Mouse (Mus musculus): ENCODE measurements around the gene Hist2h2ab. TPM values are rescaled to one million over a fixed set of nuclear protein-coding genes. Genes with fewer than 3 reads are reported as not detected.
"Not testable (repeated sequence)": the region's sequence is repeated elsewhere in the genome, so short reads cannot be mapped to it uniquely, and the experiment has no call there.

Gene Hist2h2ab
- total and polyA plus RNA-seq, 2 experiments, result 0.81 to 8.9 TPM

- WGBS, result 85% methylated on average over 4 of the region's 4 CpGs
- H3K36me3 ChIP-seq (ENCODE audit: control insufficient read depth, insufficient read depth, low read length), result no peaks in the 10 kb centered on the region
- no peaks in the 10 kb centered on the region for H3K27me3 ChIP-seq (ENCODE audit: control insufficient read depth, insufficient read depth, low read length)
- no peak for DNase-seq (ENCODE audit: extremely low read depth, low read depth, low spot score)
- H3K4me1 ChIP-seq (ENCODE audit: control insufficient read depth, insufficient read depth, low read length), result peaks cover 8% of the 10 kb centered on the region; the same call in 1 of the 2 replicates
- H3K79me2 ChIP-seq (ENCODE audit: control insufficient read depth, insufficient read depth, low read length), result no peaks in the 10 kb centered on the region
- no peak for TF ChIP-seq CTCF (IDR thresholded peaks at IDR 0.05; ENCODE audit: low read depth, low read length)
- H3K9ac ChIP-seq (ENCODE audit: low read depth, low read length), result no peak overlapping the region
- H3K27ac ChIP-seq (replicated peaks; ENCODE audit: insufficient read depth, low read depth, low read length), result no peak overlapping the region
- no peak overlapping the region for H3K4me3 ChIP-seq (ENCODE audit: insufficient read depth, low read depth, low read length)
Measured at GRCm38 (mm10) chr3:96267541-96267940, 47.9 kb downstream of the Hist2h2ab start.

- Histone ChIP-seq H3K4me3 (ENCODE audit: insufficient read depth, low read depth, low read length) (peak within 1 kb of the TSS; percentile 64), H3K79me2 (ENCODE audit: control insufficient read depth, insufficient read depth, low read length) (no peaks in the 10 kb centered on the region), H3K27me3 (ENCODE audit: control insufficient read depth, insufficient read depth, low read length) (no peaks in the 10 kb centered on the region), H3K4me1 (ENCODE audit: control insufficient read depth, insufficient read depth, low read length) (peaks cover 8% of the 10 kb centered on the region; the same call in 1 of the 2 replicates), H3K9ac (ENCODE audit: low read depth, low read length) (peak within 1 kb of the TSS; percentile 59), H3K36me3 (ENCODE audit: control insufficient read depth, insufficient read depth, low read length) (no peaks in the 10 kb centered on the region), H3K27ac (replicated peaks; ENCODE audit: insufficient read depth, low read depth, low read length) (peak within 1 kb of the TSS; percentile 84)
- peak; percentile 96 for DNase-seq (ENCODE audit: extremely low read depth, low read depth, low spot score)
- 18% methylated on average over 30 of the region's 30 CpGs for WGBS
- TF ChIP-seq POLR2A (IDR thresholded peaks at IDR 0.05; ENCODE audit: extremely low read depth, insufficient read depth, low read length), result peak; percentile 92
- TF ChIP-seq CTCF (IDR thresholded peaks at IDR 0.05; ENCODE audit: low read depth, low read length), result no peak
Measured at GRCm38 (mm10) chr3:96268051-96268775, 48.5 kb downstream of the Hist2h2ab start, which contains the start of gene Hist2h3b. Hist2h3b (plus strand) TSS chr3:96268654.

- H3K79me2 ChIP-seq (ENCODE audit: control insufficient read depth, insufficient read depth, low read length); H3K4me1 ChIP-seq (ENCODE audit: control insufficient read depth, insufficient read depth, low read length); DNase-seq (ENCODE audit: extremely low read depth, low read depth, low spot score); H3K36me3 ChIP-seq (ENCODE audit: control insufficient read depth, insufficient read depth, low read length); H3K27me3 ChIP-seq (ENCODE audit: control insufficient read depth, insufficient read depth, low read length): not testable (repeated sequence)
- WGBS, result 0% methylated on average over 15 of the region's 44 CpGs
- Histone ChIP-seq H3K9ac (ENCODE audit: low read depth, low read length) (peak overlapping the region; percentile 59), H3K27ac (replicated peaks; ENCODE audit: insufficient read depth, low read depth, low read length) (peak overlapping the region; percentile 84), H3K4me3 (ENCODE audit: insufficient read depth, low read depth, low read length) (peak overlapping the region; percentile 64)
- 0 out of 2 replicates have a peak, but pooled peaks have one; percentile 4 for TF ChIP-seq POLR2A (IDR thresholded peaks at IDR 0.05; ENCODE audit: extremely low read depth, insufficient read depth, low read length)
Measured at GRCm38 (mm10) chr3:96268776-96269378, 49.2 kb downstream of the Hist2h2ab start.

Other genes starting within 250 kb of the Hist2h2ab start
- 5.2 and 6.8 TPM in 2 replicates for gene Plekho1, start 223.9 kb upstream of the Hist2h2ab start, total RNA-seq (2014; rRNA removed)
- gene Plekho1, start 223.9 kb upstream of the Hist2h2ab start, polyA plus RNA-seq (2012; rRNA removed), result 4.6 and 8.0 TPM in 2 replicates
- gene Vps45, start 161.4 kb upstream of the Hist2h2ab start, total RNA-seq (2014; rRNA removed), result 8.9 and 10.7 TPM in 2 replicates
- 2.1 and 2.4 TPM in 2 replicates for gene Vps45, start 161.4 kb upstream of the Hist2h2ab start, polyA plus RNA-seq (2012; rRNA removed)
- gene Otud7b, start 115.3 kb upstream of the Hist2h2ab start, total RNA-seq (2014; rRNA removed), result 8.9 and 11.9 TPM in 2 replicates
- 5.9 and 6.8 TPM in 2 replicates for gene Otud7b, start 115.3 kb upstream of the Hist2h2ab start, polyA plus RNA-seq (2012; rRNA removed)
- 1.2 and 1.4 TPM in 2 replicates for gene Mtmr11, start 57.9 kb upstream of the Hist2h2ab start, total RNA-seq (2014; rRNA removed)
- 1.1 and 2.8 TPM in 2 replicates for gene Mtmr11, start 57.9 kb upstream of the Hist2h2ab start, polyA plus RNA-seq (2012; rRNA removed)
- 2.7 and 5.2 TPM in 2 replicates for gene Sf3b4, start 47.5 kb upstream of the Hist2h2ab start, total RNA-seq (2014; rRNA removed)
- gene Sf3b4, start 47.5 kb upstream of the Hist2h2ab start, polyA plus RNA-seq (2012; rRNA removed), result 23.5 and 29.7 TPM in 2 replicates
- under 0.01 and 0.07 TPM in 2 replicates for gene Sv2a, start 38.7 kb upstream of the Hist2h2ab start, total RNA-seq (2014; rRNA removed)
- 0.04 and 0.66 TPM in 2 replicates for gene Sv2a, start 38.7 kb upstream of the Hist2h2ab start, polyA plus RNA-seq (2012; rRNA removed)
- 68.7 and 74.7 TPM in 2 replicates for gene Bola1, start 156 bp upstream of the Hist2h2ab start, total RNA-seq (2014; rRNA removed)
- 44.0 and 56.0 TPM in 2 replicates for gene Bola1, start 156 bp upstream of the Hist2h2ab start, polyA plus RNA-seq (2012; rRNA removed)
- 99.7 and 113 TPM in 2 replicates for gene Hist2h2ac, start 1.0 kb downstream of the Hist2h2ab start, total RNA-seq (2014; rRNA removed)
- 1.6 and 2.9 TPM in 2 replicates for gene Hist2h2ac, start 1.0 kb downstream of the Hist2h2ab start, polyA plus RNA-seq (2012; rRNA removed)
- gene Hist2h2be, start 1.3 kb downstream of the Hist2h2ab start, total RNA-seq (2014; rRNA removed), result 2.9 TPM in 2 replicates
- gene Hist2h2be, start 1.3 kb downstream of the Hist2h2ab start, polyA plus RNA-seq (2012; rRNA removed), result 1.4 and 1.9 TPM in 2 replicates
- gene Hist2h3c2, start 19.3 kb downstream of the Hist2h2ab start, total RNA-seq (2014; rRNA removed), result 3.5 and 8.3 TPM in 2 replicates
- 8.6 and 22.4 TPM in 2 replicates for gene Hist2h3c2, start 19.3 kb downstream of the Hist2h2ab start, polyA plus RNA-seq (2012; rRNA removed)
- 663 and 777 TPM in 2 replicates for gene Hist2h2aa2, start 20.4 kb downstream of the Hist2h2ab start, total RNA-seq (2014; rRNA removed)
- gene Hist2h2aa2, start 20.4 kb downstream of the Hist2h2ab start, polyA plus RNA-seq (2012; rRNA removed), result 385 and 570 TPM in 2 replicates
- 230 and 263 TPM in 2 replicates for gene Hist2h2aa1, start 25.6 kb downstream of the Hist2h2ab start, total RNA-seq (2014; rRNA removed)
- gene Hist2h2aa1, start 25.6 kb downstream of the Hist2h2ab start, polyA plus RNA-seq (2012; rRNA removed), result 428 and 563 TPM in 2 replicates
- gene Hist2h3c1, start 26.8 kb downstream of the Hist2h2ab start, total RNA-seq (2014; rRNA removed), result not detected in 2 replicates
- gene Hist2h3c1, start 26.8 kb downstream of the Hist2h2ab start, polyA plus RNA-seq (2012; rRNA removed), result not detected in 2 replicates
- 6.0 and 6.6 TPM in 2 replicates for gene Hist2h4, start 43.4 kb downstream of the Hist2h2ab start, total RNA-seq (2014; rRNA removed)
- 0.75 and 1.5 TPM in 2 replicates for gene Hist2h4, start 43.4 kb downstream of the Hist2h2ab start, polyA plus RNA-seq (2012; rRNA removed)
- gene Hist2h3b, start 48.8 kb downstream of the Hist2h2ab start, total RNA-seq (2014; rRNA removed), result 29.2 and 49.8 TPM in 2 replicates
- 5.7 and 5.8 TPM in 2 replicates for gene Hist2h3b, start 48.8 kb downstream of the Hist2h2ab start, polyA plus RNA-seq (2012; rRNA removed)
- gene Hist2h2bb, start 49.9 kb downstream of the Hist2h2ab start, total RNA-seq (2014; rRNA removed), result 30.4 and 30.7 TPM in 2 replicates
- gene Hist2h2bb, start 49.9 kb downstream of the Hist2h2ab start, polyA plus RNA-seq (2012; rRNA removed), result not detected in 2 replicates
- gene Fcgr1, start 74.1 kb downstream of the Hist2h2ab start, total RNA-seq (2014; rRNA removed), result 3.2 and 3.7 TPM in 2 replicates
- 0.97 and 2.2 TPM in 2 replicates for gene Fcgr1, start 74.1 kb downstream of the Hist2h2ab start, polyA plus RNA-seq (2012; rRNA removed)
- gene BC107364, start 232.4 kb downstream of the Hist2h2ab start, total RNA-seq (2014; rRNA removed), result not detected in 2 replicates
- not detected in 2 replicates for gene BC107364, start 232.4 kb downstream of the Hist2h2ab start, polyA plus RNA-seq (2012; rRNA removed)

All from liver, adult 2 months (tissue).